Mouse (Mus musculus): ENCODE measurements around the gene Wwox.

DNA sequence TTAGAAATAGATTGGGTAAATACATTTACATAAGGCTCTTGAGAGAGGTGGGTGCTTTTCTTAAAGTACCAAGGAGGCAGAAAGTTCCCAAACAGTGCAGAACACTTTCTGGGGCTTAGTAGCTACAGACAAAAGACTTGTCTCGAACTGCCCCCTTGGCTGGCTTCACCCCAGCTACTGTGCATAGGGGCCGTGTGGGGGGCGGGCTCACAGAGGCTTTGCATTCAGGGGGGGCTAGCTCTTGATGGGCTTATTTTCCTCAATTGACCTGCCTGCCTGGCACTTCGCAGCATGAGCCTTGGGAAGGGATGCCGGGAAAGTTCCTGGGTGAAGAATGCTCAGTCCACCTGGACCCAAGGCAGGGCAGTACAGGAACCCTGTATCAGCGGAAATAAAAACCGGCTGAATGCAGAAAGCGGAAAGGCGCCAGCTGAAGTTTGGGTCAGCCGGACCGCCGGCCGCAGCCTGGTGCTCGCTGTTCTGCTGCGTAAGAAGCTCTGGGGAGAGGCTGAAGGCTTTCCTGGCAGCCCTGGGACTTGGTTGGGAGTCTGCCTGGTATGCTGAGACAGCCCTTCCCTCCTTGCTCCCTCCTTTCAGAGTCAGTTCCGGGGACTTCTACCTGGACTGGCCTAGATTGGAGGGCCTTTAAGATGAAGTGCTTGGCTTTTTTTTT lies 918.3 kb downstream of the Wwox start:
- TF ChIP-seq CTCF (IDR thresholded peaks at IDR 0.05; ENCODE audit: control insufficient read depth, insufficient read depth, insufficient replicate concordance, low read depth, low read length) (no peak), POLR2A (IDR thresholded peaks at IDR 0.05; ENCODE audit: control insufficient read depth, low read depth, low read length) (no peak)
